Mouse (Mus musculus): ENCODE measurements around the gene Rgs3. TPM values are rescaled to one million over a fixed set of nuclear protein-coding genes. Genes with fewer than 3 reads are reported as not detected.

Gene Rgs3
- total and polyA plus RNA-seq, 3 experiments: not detected

- H3K27ac ChIP-seq (ENCODE audit: control insufficient read depth, low read depth, low read length): no peak overlapping the region
- H3K36me3 ChIP-seq (ENCODE audit: control insufficient read depth in 1 of 2, insufficient read depth in 2 of 2, low read length in 2 of 2): no peaks in the 10 kb centered on the region
- DNase-seq (ENCODE audit: low read depth, low spot score): no peak
- no peaks in the 10 kb centered on the region for H3K79me2 ChIP-seq (ENCODE audit: control insufficient read depth, insufficient read depth, low read length, poor library complexity)
- no peaks in the 10 kb centered on the region for H3K4me1 ChIP-seq (ENCODE audit: control insufficient read depth in 1 of 2, insufficient read depth in 2 of 2, low read length in 2 of 2)
- no peaks in the 10 kb centered on the region for H3K27me3 ChIP-seq (ENCODE audit: control insufficient read depth in 1 of 2, insufficient read depth in 2 of 2, low read length in 2 of 2)
- no peak overlapping the region for H3K9ac ChIP-seq (ENCODE audit: control insufficient read depth, low read depth, low read length, poor library complexity, severe bottlenecking)
- TF ChIP-seq CHD2 (IDR thresholded peaks at IDR 0.05; ENCODE audit: low read length) (no peak), TCF12 (IDR thresholded peaks at IDR 0.05; ENCODE audit: low read depth, low read length) (no peak)
- no peaks in the 10 kb centered on the region for H3K9me3 ChIP-seq (replicated peaks; ENCODE audit: insufficient read depth, low read length)
- H3K4me3 ChIP-seq (ENCODE audit: control insufficient read depth in 1 of 2, insufficient read depth in 1 of 2, low read depth in 2 of 2, low read length in 2 of 2): no peak overlapping the region
Observed at GRCm38 (mm10) chr4:62732096-62732495, 172.4 kb downstream of the Rgs3 start.

GRCm38 (mm10) chr4:62732840-62733239 is 173.2 kb downstream of the Rgs3 start:
- no peak overlapping the region for H3K9ac ChIP-seq (ENCODE audit: control insufficient read depth, low read depth, low read length, poor library complexity, severe bottlenecking)
- H3K27me3 ChIP-seq (ENCODE audit: control insufficient read depth in 1 of 2, insufficient read depth in 2 of 2, low read length in 2 of 2): no peaks in the 10 kb centered on the region
- TF ChIP-seq EP300 (IDR thresholded peaks at IDR 0.05; ENCODE audit: low read depth in 1 of 2, low read length in 2 of 2) (no peak), KAT2A (conservative IDR thresholded peaks at IDR 0.05; ENCODE audit: low read depth, low read length) (no peak), ELF1 (IDR thresholded peaks at IDR 0.05; ENCODE audit: low read depth, low read length) (no peak), MXI1 (IDR thresholded peaks at IDR 0.05; ENCODE audit: low read depth, low read length) (no peak), SIN3A (IDR thresholded peaks at IDR 0.05; ENCODE audit: low read length) (no peak), TBP (IDR thresholded peaks at IDR 0.05; ENCODE audit: low read depth, low read length) (no peak), SMC3 (IDR thresholded peaks at IDR 0.05; ENCODE audit: low read depth, low read length) (no peak), TAL1 (IDR thresholded peaks at IDR 0.05; ENCODE audit: low read length) (no peak), TCF12 (IDR thresholded peaks at IDR 0.05; ENCODE audit: low read depth, low read length) (no peak), CTCF (IDR thresholded peaks at IDR 0.05 in 2 of 3, conservative IDR thresholded peaks at IDR 0.05 in 1 of 3; ENCODE audit: control insufficient read depth in 1 of 3, insufficient read depth in 1 of 3, low read depth in 2 of 3, low read length in 3 of 3, poor library complexity in 1 of 3, severe bottlenecking in 1 of 3) (no peak), MAZ (IDR thresholded peaks at IDR 0.05; ENCODE audit: low read depth, low read length) (no peak), RCOR1 (IDR thresholded peaks at IDR 0.05; ENCODE audit: low read depth, low read length) (no peak), POLR2A (IDR thresholded peaks at IDR 0.05; ENCODE audit: control insufficient read depth in 1 of 2, insufficient read depth in 1 of 2, low read depth in 1 of 2, low read length in 2 of 2, poor library complexity in 1 of 2) (no peak)
- no peaks in the 10 kb centered on the region for H3K4me1 ChIP-seq (ENCODE audit: control insufficient read depth in 1 of 2, insufficient read depth in 2 of 2, low read length in 2 of 2)
- H3K4me3 ChIP-seq (ENCODE audit: control insufficient read depth in 1 of 2, insufficient read depth in 1 of 2, low read depth in 2 of 2, low read length in 2 of 2): no peak overlapping the region
- H3K9me3 ChIP-seq (replicated peaks; ENCODE audit: insufficient read depth, low read length): no peaks in the 10 kb centered on the region
- H3K36me3 ChIP-seq (ENCODE audit: control insufficient read depth in 1 of 2, insufficient read depth in 2 of 2, low read length in 2 of 2): no peaks in the 10 kb centered on the region
- DNase-seq (ENCODE audit: low read depth, low spot score): no peak
- H3K27ac ChIP-seq (ENCODE audit: control insufficient read depth, low read depth, low read length): no peak overlapping the region
- H3K79me2 ChIP-seq (ENCODE audit: control insufficient read depth, insufficient read depth, low read length, poor library complexity): no peaks in the 10 kb centered on the region

DNA sequence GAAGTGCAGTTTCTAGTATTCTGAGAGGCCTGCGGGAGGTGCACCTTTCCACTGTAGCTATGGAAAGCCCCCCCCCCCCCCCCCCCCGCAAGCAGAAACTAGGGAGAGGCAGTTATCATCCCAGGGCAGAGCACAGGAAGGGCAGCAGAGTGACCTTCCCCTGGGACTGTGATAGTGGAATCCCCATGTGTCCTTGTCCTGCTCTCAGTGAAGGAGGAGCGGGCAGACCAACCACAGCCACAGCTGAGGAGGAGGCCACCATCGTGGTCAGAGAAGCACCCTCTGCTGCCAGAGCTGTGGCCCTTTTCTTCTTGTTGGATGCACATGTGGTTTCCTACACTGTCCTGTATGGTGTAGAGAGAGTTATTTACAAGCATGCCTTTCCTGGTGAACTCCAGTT is 174.3 kb downstream of the Rgs3 start:
- TF ChIP-seq EP300 (IDR thresholded peaks at IDR 0.05; ENCODE audit: low read depth in 1 of 2, low read length in 2 of 2) (no peak), RCOR1 (IDR thresholded peaks at IDR 0.05; ENCODE audit: low read depth, low read length) (no peak), CHD2 (IDR thresholded peaks at IDR 0.05; ENCODE audit: low read length) (no peak), KAT2A (conservative IDR thresholded peaks at IDR 0.05; ENCODE audit: low read depth, low read length) (no peak), ZC3H11A (IDR thresholded peaks at IDR 0.05; ENCODE audit: low read depth, low read length) (no peak), MYB (IDR thresholded peaks at IDR 0.05; ENCODE audit: low read depth, low read length) (no peak), JUND (IDR thresholded peaks at IDR 0.05; ENCODE audit: low read depth, low read length) (no peak), USF1 (IDR thresholded peaks at IDR 0.05; ENCODE audit: low read depth, low read length) (no peak), ELF1 (IDR thresholded peaks at IDR 0.05; ENCODE audit: low read depth, low read length) (no peak), TCF12 (IDR thresholded peaks at IDR 0.05; ENCODE audit: low read depth, low read length) (no peak)
- H3K79me2 ChIP-seq (ENCODE audit: control insufficient read depth, insufficient read depth, low read length, poor library complexity): no peaks in the 10 kb centered on the region
- no peaks in the 10 kb centered on the region for H3K36me3 ChIP-seq (ENCODE audit: control insufficient read depth in 1 of 2, insufficient read depth in 2 of 2, low read length in 2 of 2)
- no peak for DNase-seq (ENCODE audit: low read depth, low spot score)
- no peak overlapping the region for H3K27ac ChIP-seq (ENCODE audit: control insufficient read depth, low read depth, low read length)
- no peaks in the 10 kb centered on the region for H3K27me3 ChIP-seq (ENCODE audit: control insufficient read depth in 1 of 2, insufficient read depth in 2 of 2, low read length in 2 of 2)
- no peaks in the 10 kb centered on the region for H3K9me3 ChIP-seq (replicated peaks; ENCODE audit: insufficient read depth, low read length)
- no peak overlapping the region for H3K4me3 ChIP-seq (ENCODE audit: control insufficient read depth in 1 of 2, insufficient read depth in 1 of 2, low read depth in 2 of 2, low read length in 2 of 2)
- H3K9ac ChIP-seq (ENCODE audit: control insufficient read depth, low read depth, low read length, poor library complexity, severe bottlenecking): no peak overlapping the region
- no peaks in the 10 kb centered on the region for H3K4me1 ChIP-seq (ENCODE audit: control insufficient read depth in 1 of 2, insufficient read depth in 2 of 2, low read length in 2 of 2)
